Mouse (Mus musculus) G1E (cell line): ENCODE results near the gene Hif3a. TPM values are rescaled to one million over a fixed set of nuclear protein-coding genes. Genes with fewer than 3 reads are reported as not detected.
A peak's percentile ranks its signal among the peaks of the same experiment; 100 is the strongest.

ENCODE experiments used
- ATAC-seq: 2 replicates; pipeline ENCODE4 v1.8.0; 2016; ENCODE audit warnings: mild to moderate bottlenecking; ENCODE audit not compliant: insufficient number of reproducible peaks, poor library complexity, low FRiP score, severe bottlenecking; ENCODE audit errors: extremely low read depth
- DNase-seq: peaks from one replicate; pipeline ENCODE4 v3.0.0; 2012; ENCODE audit warnings: low spot score
- H3K27me3 ChIP-seq: 2 replicates; pipeline ENCODE4 v1.6.1; 2012; ENCODE audit warnings: mild to moderate bottlenecking, low read length, inconsistent platforms; ENCODE audit not compliant: insufficient read depth
- H3K36me3 ChIP-seq: replicated peaks from 2 replicates; pipeline ENCODE3; 2012; ENCODE audit warnings: mild to moderate bottlenecking, inconsistent platforms
- H3K4me1 ChIP-seq: 2 replicates; pipeline ENCODE4 v1.6.1; 2012; ENCODE audit warnings: low read depth, low read length, inconsistent platforms, mixed read lengths; ENCODE audit not compliant: insufficient read depth
- H3K4me3 ChIP-seq: 2 replicates; pipeline ENCODE4 v1.5.1; 2012; ENCODE audit warnings: low read depth, mild to moderate bottlenecking, inconsistent platforms, low read length, moderate library complexity, mixed read lengths
- H3K9me3 ChIP-seq: replicated peaks from 2 replicates; pipeline ENCODE4 v1.6.1; 2012; ENCODE audit warnings: inconsistent platforms
- CTCF ChIP-seq: IDR thresholded peaks from 2 replicates; pipeline ENCODE4 v1.5.1; 2012; ENCODE audit warnings: low read depth, low read length, inconsistent platforms, mixed read lengths
- GATA1 ChIP-seq: IDR thresholded peaks from 2 replicates; pipeline ENCODE4 v1.6.1; 2012; ENCODE audit warnings: borderline replicate concordance, low read length, inconsistent platforms, mixed read lengths
- GATA2 ChIP-seq: IDR thresholded peaks from 2 replicates; pipeline ENCODE4 v1.6.1; 2012; ENCODE audit warnings: low read depth, low read length, inconsistent platforms, borderline replicate concordance
- POLR2AphosphoS5 ChIP-seq: IDR thresholded peaks from 2 replicates; pipeline ENCODE4 v1.6.1; 2012; ENCODE audit warnings: low read depth, low read length, inconsistent platforms; ENCODE audit not compliant: insufficient replicate concordance
- TAL1 ChIP-seq: conservative IDR thresholded peaks from 2 replicates; pipeline ENCODE4 v1.6.1; 2012; ENCODE audit warnings: low read depth, low read length, inconsistent platforms, mixed read lengths
- polyA plus RNA-seq: library from polyadenylated mRNA; stranded (reverse); fragments of >175 nt; gene quantifications from 2 replicates; pipeline ENCODE4 v1.2.3, GENCODE M21; 2012
- total RNA-seq, 2 experiments: library from RNA; stranded (forward) in 1 of 2; stranded (reverse) in 1 of 2; fragments of 200-1000 nt in 1 of 2; fragments of >200 nt in 1 of 2; fragmentation: Nextera tagmentation in 1 of 2; gene quantifications; 2 replicates each; pipeline ENCODE4 v1.2.3; 2014 to 2017

The Hif3a gene
- total and polyA plus RNA-seq, 3 experiments: 18.0 to 246 (median 183) TPM

GRCm38 (mm10) chr7:17038018-17038695 lies 24.1 kb downstream of the Hif3a start:
- Histone ChIP-seq H3K36me3 (peaks cover 93% of the 10 kb centered on the region), H3K27me3 (no peaks in the 10 kb centered on the region), H3K4me3 (no peak overlapping the region), H3K9me3 (no peaks in the 10 kb centered on the region), H3K4me1 (peaks cover 3% of the 10 kb centered on the region; the same call in 1 of the 2 replicates)
- TF ChIP-seq GATA2 (no peak), CTCF (no peak), POLR2AphosphoS5 (no peak), TAL1 (no peak), GATA1 (no peak)
- ATAC-seq (no peak), DNase-seq (no peak)

GRCm38 (mm10) chr7:17030239-17030638 lies 32.0 kb downstream of the Hif3a start:
- DNase-seq (no peak), ATAC-seq (no peak)
- no peak for TF ChIP-seq CTCF
- TF ChIP-seq GATA1: no peak
- TF ChIP-seq POLR2AphosphoS5: no peak
- TF ChIP-seq GATA2: no peak
- no peak for TF ChIP-seq TAL1
- peaks cover 35% of the 10 kb centered on the region for H3K4me1 ChIP-seq
- no peak overlapping the region for H3K4me3 ChIP-seq
- no peaks in the 10 kb centered on the region for H3K27me3 ChIP-seq
- H3K36me3 ChIP-seq: peaks cover 77% of the 10 kb centered on the region
- no peaks in the 10 kb centered on the region for H3K9me3 ChIP-seq

GRCm38 (mm10) chr7:17028923-17029322 lies 33.3 kb downstream of the Hif3a start:
- no peaks in the 10 kb centered on the region for H3K27me3 ChIP-seq

GRCm38 (mm10) chr7:17027588-17028343 lies 34.5 kb downstream of the Hif3a start, which contains the start of gene Ppp5c:
TSS of gene Ppp5c (minus strand) at chr7:17027924.
- Histone ChIP-seq H3K4me3 (peak within 1 kb of the TSS; percentile 96), H3K4me1 (peaks cover 60% of the 10 kb centered on the region), H3K36me3 (peaks cover 77% of the 10 kb centered on the region), H3K27me3 (no peaks in the 10 kb centered on the region), H3K9me3 (no peaks in the 10 kb centered on the region)
- ATAC-seq: peak; percentile 35
- no peak for TF ChIP-seq GATA1
- no peak; the same call in 1 of the 2 replicates for TF ChIP-seq POLR2AphosphoS5
- peak; percentile 91 for DNase-seq

More at GRCm38 (mm10) chr7:17028923-17029322, 33.3 kb downstream of the Hif3a start:
- Histone ChIP-seq H3K36me3 (peaks cover 77% of the 10 kb centered on the region), H3K4me1 (peaks cover 48% of the 10 kb centered on the region), H3K4me3 (no peak overlapping the region), H3K9me3 (no peaks in the 10 kb centered on the region)
- TF ChIP-seq CTCF (no peak), GATA2 (no peak), GATA1 (no peak)
- ATAC-seq (no peak), DNase-seq (no peak)

- Histone ChIP-seq H3K4me1 (peaks cover 68% of the 10 kb centered on the region), H3K9me3 (no peaks in the 10 kb centered on the region), H3K4me3 (peak overlapping the region; percentile 96), H3K27me3 (no peaks in the 10 kb centered on the region), H3K36me3 (peaks cover 77% of the 10 kb centered on the region)
- DNase-seq: peak; percentile 60
- ATAC-seq: peak; percentile 37; the same call in 1 of the 2 replicates
- peak; percentile 60 for TF ChIP-seq CTCF
- no peak for TF ChIP-seq GATA2
Observed at GRCm38 (mm10) chr7:17026710-17027587, 35.3 kb downstream of the Hif3a start.
